Mouse (Mus musculus) lung, embryonic 14.5 days (tissue): Measurements from ENCODE around the gene Dab1. TPM values are rescaled to one million over a fixed set of nuclear protein-coding genes. Genes with fewer than 3 reads are reported as not detected.
A peak's percentile ranks its signal among the peaks of the same experiment; 100 is the strongest.

Experiments
- ATAC-seq: fragments of 200-750 bp; cut with Nextera tagmentation; 2 replicates; pipeline ENCODE4 v1.8.0; 2017; ENCODE audit warnings: mild to moderate bottlenecking, moderate TSS enrichment, moderate library complexity; ENCODE audit not compliant: insufficient read depth
- DNase-seq: peaks from one replicate; pipeline ENCODE4 v3.0.0-alpha.2; 2015
- H3K27ac ChIP-seq: fragments of 300-500 bp; sonication (generic); 2 replicates; pipeline ENCODE4 v1.5.1; 2014; ENCODE audit warnings: low read depth, mild to moderate bottlenecking, moderate library complexity
- H3K27me3 ChIP-seq: fragments of 300-500 bp; sonication (generic); 2 replicates; pipeline ENCODE4 v1.6.1; 2014; ENCODE audit warnings: low read length, control low read depth; ENCODE audit not compliant: insufficient read depth
- H3K36me3 ChIP-seq: fragments of 300-500 bp; sonication (generic); 2 replicates; pipeline ENCODE4 v1.6.1; 2014; ENCODE audit warnings: control low read depth; ENCODE audit not compliant: insufficient read depth
- H3K4me1 ChIP-seq: fragments of 300-500 bp; sonication (generic); 2 replicates; pipeline ENCODE4 v1.6.1; 2014; ENCODE audit warnings: antibody characterized with exemption, control low read depth; ENCODE audit not compliant: insufficient read depth
- H3K4me2 ChIP-seq: fragments of 300-500 bp; sonication (generic); 2 replicates; pipeline ENCODE4 v1.6.1; 2014; ENCODE audit warnings: mild to moderate bottlenecking
- H3K4me3 ChIP-seq: fragments of 300-500 bp; sonication (generic); 2 replicates; pipeline ENCODE4 v1.5.1; 2014; ENCODE audit warnings: low read depth, low read length
- H3K9ac ChIP-seq: fragments of 300-500 bp; sonication (generic); 2 replicates; pipeline ENCODE4 v1.6.1; 2014
- H3K9me3 ChIP-seq: fragments of 300-500 bp; sonication (generic); 2 replicates; pipeline ENCODE4 v1.6.1; 2016; ENCODE audit warnings: low read depth, low read length, control low read depth
- CTCF ChIP-seq: IDR thresholded peaks from 2 replicates; pipeline ENCODE4 v1.5.1; 2016; ENCODE audit warnings: antibody characterized with exemption, low read depth
- WGBS: fragments of 180-500 bp; shearing (Covaris S2); extraction: QIAGEN DNeasy Blood & Tissue Kit; methylation state at CpG from one replicate; pipeline ENCODE4 v1.1.7; 2014; 5-methylcytosine and 5-hydroxymethylcytosine counted together
- polyA plus RNA-seq: library from polyadenylated mRNA; unstranded; fragments of >200 nt; fragmentation: Nextera tagmentation; extraction: Ambion mirVana; gene quantifications from 2 replicates; pipeline ENCODE4 v1.2.1, GENCODE M21; 2014

Dab1 gene
- polyA plus RNA-seq, 1 experiment from 2014 or later: 4.4 TPM

- ATAC-seq (no peak), DNase-seq (no peak)
- Histone ChIP-seq H3K9me3 (no peaks in the 10 kb centered on the region), H3K27ac (no peak overlapping the region), H3K4me3 (no peak overlapping the region), H3K27me3 (no peaks in the 10 kb centered on the region), H3K36me3 (no peaks in the 10 kb centered on the region), H3K4me1 (no peaks in the 10 kb centered on the region), H3K9ac (no peak overlapping the region), H3K4me2 (no peak overlapping the region)
- 77% methylated on average over 7 of the region's 7 CpGs for WGBS
- TF ChIP-seq CTCF: no peak
These were observed 904.6 kb downstream of the Dab1 start for GRCm38 (mm10) chr4:104523776-104524175.

GRCm38 (mm10) chr4:104529905-104530646 lies 910.9 kb downstream of the Dab1 start:
- Histone ChIP-seq H3K36me3 (no peaks in the 10 kb centered on the region), H3K27me3 (no peaks in the 10 kb centered on the region), H3K4me2 (no peak overlapping the region), H3K9me3 (no peaks in the 10 kb centered on the region), H3K4me3 (no peak overlapping the region), H3K4me1 (no peaks in the 10 kb centered on the region), H3K27ac (no peak overlapping the region), H3K9ac (no peak overlapping the region)
- TF ChIP-seq CTCF: no peak
- ATAC-seq (no peak), DNase-seq (no peak)
- WGBS: 67% methylated on average over 4 of the region's 4 CpGs

- no peak for DNase-seq
- ATAC-seq: no peak
- H3K9me3 ChIP-seq: no peaks in the 10 kb centered on the region
- no peak overlapping the region for H3K4me3 ChIP-seq
- 84% methylated on average over 4 of the region's 4 CpGs for WGBS
- no peak overlapping the region for H3K27ac ChIP-seq
- H3K4me2 ChIP-seq: no peak overlapping the region
- H3K4me1 ChIP-seq: peaks cover 4% of the 10 kb centered on the region; the same call in 1 of the 2 replicates
- no peaks in the 10 kb centered on the region for H3K36me3 ChIP-seq
- no peak overlapping the region for H3K9ac ChIP-seq
- TF ChIP-seq CTCF: no peak
- H3K27me3 ChIP-seq: no peaks in the 10 kb centered on the region
These were observed 913.7 kb downstream of the Dab1 start for GRCm38 (mm10) chr4:104532846-104533245.

GRCm38 (mm10) chr4:104538420-104538819 lies 919.3 kb downstream of the Dab1 start:
- Histone ChIP-seq H3K27ac (no peak overlapping the region), H3K36me3 (no peaks in the 10 kb centered on the region), H3K27me3 (no peaks in the 10 kb centered on the region), H3K9me3 (no peaks in the 10 kb centered on the region), H3K9ac (no peak overlapping the region), H3K4me3 (no peak overlapping the region), H3K4me1 (peaks cover 4% of the 10 kb centered on the region; the same call in 1 of the 2 replicates), H3K4me2 (no peak overlapping the region)
- ATAC-seq (no peak), DNase-seq (no peak)
- 87% methylated on average over 3 of the region's 3 CpGs for WGBS
- TF ChIP-seq CTCF: no peak

GRCm38 (mm10) chr4:104539047-104539446 lies 919.9 kb downstream of the Dab1 start:
- no peak for ATAC-seq
- no peak for DNase-seq
- H3K4me3 ChIP-seq: no peak overlapping the region
- TF ChIP-seq CTCF: peak; percentile 38
- no peak overlapping the region for H3K27ac ChIP-seq
- no peaks in the 10 kb centered on the region for H3K9me3 ChIP-seq
- 71% methylated on average over 2 of the region's 2 CpGs for WGBS
- no peak overlapping the region for H3K9ac ChIP-seq
- no peaks in the 10 kb centered on the region for H3K36me3 ChIP-seq
- peaks cover 4% of the 10 kb centered on the region; the same call in 1 of the 2 replicates for H3K4me1 ChIP-seq
- no peaks in the 10 kb centered on the region for H3K27me3 ChIP-seq
- no peak overlapping the region for H3K4me2 ChIP-seq

- WGBS: 77% methylated on average over 5 of the region's 5 CpGs
- TF ChIP-seq CTCF: no peak
- H3K4me2 ChIP-seq: no peak overlapping the region
These were observed 927.9 kb downstream of the Dab1 start for GRCm38 (mm10) chr4:104547091-104547490.

GRCm38 (mm10) chr4:104548287-104548686 lies 929.1 kb downstream of the Dab1 start:
- no peak overlapping the region for H3K9ac ChIP-seq
- ATAC-seq (no peak), DNase-seq (no peak)
- H3K36me3 ChIP-seq: no peaks in the 10 kb centered on the region
- H3K27ac ChIP-seq: no peak overlapping the region
- H3K4me3 ChIP-seq: no peak overlapping the region
- no peaks in the 10 kb centered on the region for H3K27me3 ChIP-seq
- H3K4me1 ChIP-seq: no peaks in the 10 kb centered on the region
- WGBS: 83% methylated on average over 1 of the region's 1 CpGs
- H3K9me3 ChIP-seq: no peaks in the 10 kb centered on the region
- no peak overlapping the region for H3K4me2 ChIP-seq
- no peak for TF ChIP-seq CTCF

More at GRCm38 (mm10) chr4:104547091-104547490, 927.9 kb downstream of the Dab1 start:
- ATAC-seq: no peak
- H3K27ac ChIP-seq: no peak overlapping the region
- no peaks in the 10 kb centered on the region for H3K36me3 ChIP-seq
- H3K4me1 ChIP-seq: no peaks in the 10 kb centered on the region
- no peak overlapping the region for H3K9ac ChIP-seq
- H3K4me3 ChIP-seq: no peak overlapping the region
- no peak for DNase-seq
- H3K9me3 ChIP-seq: no peaks in the 10 kb centered on the region
- no peaks in the 10 kb centered on the region for H3K27me3 ChIP-seq
